Mouse (Mus musculus): ENCODE data around the gene Srp72.

DNA sequence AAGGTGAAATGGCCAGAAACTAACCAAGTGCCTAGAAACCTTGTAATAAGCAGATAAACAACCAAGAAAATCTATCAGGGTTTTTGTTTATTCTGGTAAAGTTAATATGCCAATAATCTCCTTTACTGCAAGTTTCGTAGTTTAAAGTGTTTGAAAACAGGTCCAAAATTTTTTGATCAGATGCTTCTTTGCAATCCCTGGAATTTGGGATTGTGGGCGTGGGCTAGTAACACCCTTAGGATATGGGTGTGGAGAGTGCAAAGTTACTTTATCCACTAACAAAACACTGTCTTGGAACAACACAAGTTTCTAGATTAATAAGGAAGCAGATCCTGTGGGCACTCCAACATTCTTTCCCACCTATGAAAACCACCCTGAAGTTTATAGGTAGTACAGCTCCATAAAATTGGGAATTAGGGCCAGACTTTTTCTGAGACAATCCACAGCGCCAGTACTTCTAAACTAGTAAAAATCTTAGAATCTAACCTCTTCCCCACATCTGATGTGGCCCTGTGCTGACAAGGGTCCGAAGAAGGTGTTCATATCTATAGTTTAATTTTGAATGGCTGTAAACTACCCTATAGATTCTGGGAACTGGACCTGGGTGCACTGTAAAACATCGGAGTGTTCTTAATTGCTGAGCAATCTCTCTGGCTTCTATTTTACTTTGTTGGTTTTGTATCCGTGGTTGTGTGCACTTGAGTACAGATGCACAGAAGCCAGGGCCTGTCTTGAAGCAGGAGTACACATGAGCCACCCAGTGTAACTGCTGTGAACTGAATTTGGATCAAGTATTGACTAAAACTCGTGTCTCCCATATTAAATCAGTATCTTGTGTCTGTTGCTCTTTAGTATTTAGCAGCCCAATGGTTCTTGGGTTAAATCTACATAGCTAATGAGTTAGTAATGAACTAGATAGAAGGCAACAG is 22.1 kb upstream of the Srp72 start:
- TF ChIP-seq GATA1 (IDR thresholded peaks at IDR 0.05; ENCODE audit: low read length) (no peak), TAL1 (IDR thresholded peaks at IDR 0.05; ENCODE audit: low read length) (no peak)

Data from erythroblast, embryonic 14.5 days (primary cell).